ENCODE assay signal across 10 mouse cellular contexts in genomic region chrX:106794686-106795085, GRCm38 (mm10). TPM values are rescaled to one million over a fixed set of nuclear protein-coding genes. Genes with fewer than 3 reads are reported as not detected.
DNase-seq lines count a peak whose midpoint lies in the region; ATAC-seq and TF ChIP-seq lines count a peak whose summit lies in the region.
"Had no signal": no experiment of that assay in that cellular context is flagged by ENCODE, and none has a peak within 500 bp of the region (broad histone marks: within the 10 kb centered on the region; RNA-seq: fewer than 3 reads in every experiment).

No protein-coding gene starts in this region.

- no peaks in the 10 kb centered on the region for H3K4me1 ChIP-seq in E14TG2a.4 (replicated peaks; ENCODE audit: low read depth, low read length)

- intact Hi-C loops in left cerebral cortex, postnatal 36 days (cut with DNase I) = loop anchor here (5.0 to 10.0 kb wide), 4 partner anchors 223 to 680 kb away; no protein-coding TSS in a partner anchor

- H3K27me3 ChIP-seq in E14TG2a.4 (ENCODE audit: insufficient read depth, low read length) = no peaks in the 10 kb centered on the region

- ATAC-seq in megakaryocyte, adult 5-6 weeks (ENCODE audit: poor library complexity, severe bottlenecking) = 0 out of 2 replicates have a peak, but pooled peaks have one; percentile 45

- H3K4me3 ChIP-seq in E14TG2a.4 (replicated peaks; ENCODE audit: low read length) = no peak overlapping the region

- peaks cover 9% of the 10 kb centered on the region; the same call in 1 of the 2 replicates for H3K9me3 ChIP-seq in E14TG2a.4 (ENCODE audit: low read length)

- DNase-seq in left cerebral cortex, adult 11 months (ENCODE audit: low spot score) = peak; percentile 2
- no peak for DNase-seq in left cerebral cortex, postnatal 36 days (ENCODE audit: low spot score in 2 of 2)
- peak; percentile 0 for DNase-seq in T-cell, adult 2 months (ENCODE audit: low spot score)
- no peak for DNase-seq in adrenal gland, adult 18-20 months (ENCODE audit: low spot score in 2 of 2)
- DNase-seq in layer of hippocampus, postnatal 10 days (ENCODE audit: low spot score in 2 of 2) = no peak
- DNase-seq: cerebellum, adult 9-11 months; heart, postnatal 14 days; right cerebral cortex, postnatal 14 days had no signal

- TF ChIP-seq CTCF in E14TG2a.4 (conservative IDR thresholded peaks at IDR 0.05; ENCODE audit: low read length) = peak; percentile 16; the same call in 1 of the 2 replicates

- H3K36me3 ChIP-seq in E14TG2a.4 (ENCODE audit: insufficient read depth, low read length) = no peaks in the 10 kb centered on the region

RNA-seq across cellular contexts. Expression of gene Rtl3, which starts 45.8 kb away (rescaled TPM):
- not detected for total RNA-seq in left cerebral cortex, postnatal 36 days (2021)
- not detected in 2 replicates for total RNA-seq in megakaryocyte, adult 5-6 weeks (2015)
- not detected in 2 replicates for total RNA-seq in megakaryocyte, adult 5-6 weeks (2017)
- total RNA-seq in adrenal gland, adult 18-20 months (2021) = under 1 TPM; 0.17 to 0.54 TPM
- 1 to 10 TPM; 1.8 to 2.0 TPM for total RNA-seq in layer of hippocampus, postnatal 10 days (2021)

Comparison
In these comparisons a context has a peak if more than half of its experiments do, and no peak if none do; other contexts are left out.
1. DNase-seq: peak in left cerebral cortex, adult 11 months (single experiment) and T-cell, adult 2 months (single experiment); none in left cerebral cortex, postnatal 36 days (0 of 2), adrenal gland, adult 18-20 months (0 of 2) and layer of hippocampus, postnatal 10 days (0 of 2).